Mouse (Mus musculus): ENCODE results near the gene Kantr.

Kantr gene

GRCm38 (mm10) chrX:152279384-152279783 is 47.9 kb downstream of the Kantr start:
- DNase-seq = no peak

DNA sequence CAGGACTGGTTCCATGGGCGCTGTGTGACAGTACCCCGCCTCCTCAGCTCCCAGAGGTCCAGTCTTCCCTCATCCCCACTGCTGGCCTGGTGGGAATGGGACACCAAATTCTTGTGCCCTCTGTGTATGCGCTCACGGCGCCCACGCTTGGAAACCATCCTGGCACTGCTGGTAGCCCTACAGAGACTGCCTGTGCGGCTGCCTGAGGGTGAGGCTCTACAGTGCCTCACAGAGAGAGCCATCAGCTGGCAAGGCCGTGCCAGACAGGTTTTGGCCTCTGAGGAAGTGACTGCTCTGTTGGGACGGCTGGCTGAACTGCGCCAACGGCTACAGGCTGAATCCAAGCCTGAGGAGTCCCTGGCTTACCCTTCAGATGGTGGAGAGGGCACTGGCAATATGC is 56.1 kb downstream of the Kantr start:
- peak; percentile 9 to 13 for DNase-seq

Measured in cerebellum, adult 18-20 months (tissue).